Mouse (Mus musculus) intestine, embryonic 16.5 days (tissue): ENCODE results near the gene Cabp4. TPM values are rescaled to one million over a fixed set of nuclear protein-coding genes. Genes with fewer than 3 reads are reported as not detected.

Source experiments
- ATAC-seq: fragments of 200-750 bp; cut with Nextera tagmentation; 2 replicates; pipeline ENCODE4 v1.8.0; 2017; ENCODE audit warnings: moderate TSS enrichment, moderate library complexity
- H3K27ac ChIP-seq: fragments of 300-500 bp; sonication (generic); 2 replicates; pipeline ENCODE4 v1.5.1; 2014; ENCODE audit warnings: mild to moderate bottlenecking, low read length
- H3K27me3 ChIP-seq: fragments of 300-500 bp; sonication (generic); replicated peaks from 2 replicates; pipeline ENCODE4 v1.6.1; 2014; ENCODE audit warnings: low read length, control low read depth, mixed read lengths; ENCODE audit not compliant: control insufficient read depth, insufficient read depth
- H3K36me3 ChIP-seq: fragments of 300-500 bp; sonication (generic); 2 replicates; pipeline ENCODE4 v1.6.1; 2014; ENCODE audit warnings: low read length, control low read depth; ENCODE audit not compliant: control insufficient read depth, insufficient read depth
- H3K4me1 ChIP-seq: fragments of 300-500 bp; sonication (generic); 2 replicates; pipeline ENCODE4 v1.6.1; 2014; ENCODE audit warnings: low read length, control low read depth, mixed read lengths; ENCODE audit not compliant: control insufficient read depth, insufficient read depth
- H3K4me2 ChIP-seq: fragments of 300-500 bp; sonication (generic); 2 replicates; pipeline ENCODE4 v1.6.1; 2014; ENCODE audit warnings: low read depth, low read length, control low read depth
- H3K4me3 ChIP-seq: fragments of 300-500 bp; sonication (generic); 2 replicates; pipeline ENCODE4 v1.5.1; 2014; ENCODE audit warnings: mild to moderate bottlenecking, low read length
- H3K9ac ChIP-seq: fragments of 300-500 bp; sonication (generic); 2 replicates; pipeline ENCODE4 v1.6.1; 2014; ENCODE audit warnings: low read depth, low read length
- H3K9me3 ChIP-seq: fragments of 300-500 bp; sonication (generic); 2 replicates; pipeline ENCODE4 v1.6.1; 2016; ENCODE audit warnings: low read length, control low read depth; ENCODE audit not compliant: control insufficient read depth
- WGBS: fragments of 180-500 bp; shearing (Covaris S2); extraction: QIAGEN DNeasy Blood & Tissue Kit; methylation state at CpG from one replicate; pipeline ENCODE4 v1.1.7; 2014; 5-methylcytosine and 5-hydroxymethylcytosine counted together
- polyA plus RNA-seq: library from polyadenylated mRNA; unstranded; fragments of >200 nt; fragmentation: Nextera tagmentation; extraction: Ambion mirVana; gene quantifications from 2 replicates; pipeline ENCODE4 v1.2.1, GENCODE M21; 2015

Cabp4 gene
- polyA plus RNA-seq, 1 experiment from 2014 or later: 0.11 TPM

DNA sequence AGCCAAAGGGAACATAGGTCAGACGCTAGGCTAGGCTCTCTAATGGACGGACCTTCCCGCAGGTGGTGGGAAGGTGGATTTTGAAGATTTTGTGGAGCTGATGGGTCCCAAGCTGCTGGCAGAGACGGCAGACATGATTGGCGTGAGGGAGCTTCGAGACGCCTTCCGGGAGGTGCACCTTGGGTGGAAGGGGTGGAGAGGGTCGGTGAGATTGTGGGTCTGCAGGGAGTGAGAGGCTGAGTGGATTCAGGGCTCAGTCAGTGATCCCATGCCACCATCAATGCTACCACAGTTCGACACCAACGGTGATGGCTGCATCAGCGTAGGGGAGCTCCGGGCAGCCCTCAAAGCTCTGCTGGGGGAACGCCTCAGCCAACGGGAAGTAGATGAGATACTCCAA, 57.7 kb downstream of the Cabp4 start:
- H3K4me2 ChIP-seq: no peak overlapping the region
- WGBS: 91% methylated on average over 15 of the region's 15 CpGs
- H3K4me1 ChIP-seq: no peaks in the 10 kb centered on the region
- no peak for ATAC-seq
- H3K9me3 ChIP-seq: no peaks in the 10 kb centered on the region
- H3K27me3 ChIP-seq: no peaks in the 10 kb centered on the region
- no peak overlapping the region for H3K4me3 ChIP-seq
- H3K27ac ChIP-seq: no peak overlapping the region
- no peaks in the 10 kb centered on the region for H3K36me3 ChIP-seq
- H3K9ac ChIP-seq: no peak overlapping the region

Other genes with a start within 250 kb of the Cabp4 start
- gene Tcirg1, start 236.9 kb downstream of the Cabp4 start, polyA plus RNA-seq: 73.3 and 84.5 TPM in 2 replicates
- 412 and 424 TPM in 2 replicates for gene Ndufs8, start 231.3 kb downstream of the Cabp4 start, polyA plus RNA-seq
- 4.2 TPM in 2 replicates for gene Aldh3b1, start 214.2 kb downstream of the Cabp4 start, polyA plus RNA-seq
- 27.0 and 29.8 TPM in 2 replicates for gene Unc93b1, start 208.8 kb downstream of the Cabp4 start, polyA plus RNA-seq
- gene Aldh3b3, start 185.4 kb downstream of the Cabp4 start, polyA plus RNA-seq: not detected in 2 replicates
- 0.61 and 1.2 TPM in 2 replicates for gene Aldh3b2, start 171.7 kb downstream of the Cabp4 start, polyA plus RNA-seq
- 16.9 and 20.1 TPM in 2 replicates for gene Acy3, start 157.5 kb downstream of the Cabp4 start, polyA plus RNA-seq
- 0.73 and 0.83 TPM in 2 replicates for gene Tbx10, start 151.3 kb downstream of the Cabp4 start, polyA plus RNA-seq
- gene Nudt8, start 143.5 kb downstream of the Cabp4 start, polyA plus RNA-seq: 40.9 and 41.0 TPM in 2 replicates
- gene Gm49405, start 143.4 kb downstream of the Cabp4 start, polyA plus RNA-seq: 2.0 and 2.4 TPM in 2 replicates
- 2.4 and 3.4 TPM in 2 replicates for gene Doc2g, start 140.7 kb downstream of the Cabp4 start, polyA plus RNA-seq
- 299 and 309 TPM in 2 replicates for gene Ndufv1, start 131.2 kb downstream of the Cabp4 start, polyA plus RNA-seq
- 1,107 and 1,114 TPM in 2 replicates for gene Gstp1, start 106.0 kb downstream of the Cabp4 start, polyA plus RNA-seq
- 33.6 and 65.0 TPM in 2 replicates for gene Gstp2, start 98.0 kb downstream of the Cabp4 start, polyA plus RNA-seq
- 15.1 and 18.1 TPM in 2 replicates for gene Gstp3, start 84.5 kb downstream of the Cabp4 start, polyA plus RNA-seq
- 2.1 and 3.1 TPM in 2 replicates for gene Cabp2, start 62.5 kb downstream of the Cabp4 start, polyA plus RNA-seq
- gene Cdk2ap2, start 46.9 kb downstream of the Cabp4 start, polyA plus RNA-seq: 159 TPM in 2 replicates
- gene Pitpnm1, start 44.0 kb downstream of the Cabp4 start, polyA plus RNA-seq: 17.5 and 19.7 TPM in 2 replicates
- gene Aip, start 18.2 kb downstream of the Cabp4 start, polyA plus RNA-seq: 78.4 and 81.2 TPM in 2 replicates
- 0.04 TPM in 1 of 2 replicates, not detected in the other for gene Gpr152, start 4.2 kb downstream of the Cabp4 start, polyA plus RNA-seq
- gene Coro1b, start 4.6 kb upstream of the Cabp4 start, polyA plus RNA-seq: 264 and 288 TPM in 2 replicates
- 5.8 and 6.7 TPM in 2 replicates for gene Ptprcap, start 9.6 kb upstream of the Cabp4 start, polyA plus RNA-seq
- gene Rps6kb2, start 19.3 kb upstream of the Cabp4 start, polyA plus RNA-seq: 43.9 and 49.7 TPM in 2 replicates
- 1.3 and 1.4 TPM in 2 replicates for gene Carns1, start 31.4 kb upstream of the Cabp4 start, polyA plus RNA-seq
- gene Tbc1d10c, start 47.3 kb upstream of the Cabp4 start, polyA plus RNA-seq: 3.6 and 4.0 TPM in 2 replicates
- gene Ppp1ca, start 48.0 kb upstream of the Cabp4 start, polyA plus RNA-seq: 759 and 799 TPM in 2 replicates
- gene Rad9a, start 57.6 kb upstream of the Cabp4 start, polyA plus RNA-seq: 31.7 and 34.2 TPM in 2 replicates
- gene Clcf1, start 70.2 kb upstream of the Cabp4 start, polyA plus RNA-seq: 5.9 TPM in 2 replicates
- not detected in 2 replicates for gene AC109138.7, start 70.3 kb upstream of the Cabp4 start, polyA plus RNA-seq
- gene Pold4, start 87.9 kb upstream of the Cabp4 start, polyA plus RNA-seq: 46.7 and 52.9 TPM in 2 replicates
- 31.8 and 33.6 TPM in 2 replicates for gene Ssh3, start 125.1 kb upstream of the Cabp4 start, polyA plus RNA-seq
- gene Ankrd13d, start 139.1 kb upstream of the Cabp4 start, polyA plus RNA-seq: 4.1 and 4.6 TPM in 2 replicates
- 15.3 and 15.4 TPM in 2 replicates for gene Grk2, start 162.2 kb upstream of the Cabp4 start, polyA plus RNA-seq